Mouse (Mus musculus): ENCODE data around the gene Sh3d19. TPM values are rescaled to one million over a fixed set of nuclear protein-coding genes. Genes with fewer than 3 reads are reported as not detected.
"Not testable (repeated sequence)": the region's sequence is repeated elsewhere in the genome, so short reads cannot be mapped to it uniquely, and the experiment has no call there.

Gene Sh3d19
- total RNA-seq, 2 experiments from 2014 or later: 22.6 to 26.3 TPM

DNA sequence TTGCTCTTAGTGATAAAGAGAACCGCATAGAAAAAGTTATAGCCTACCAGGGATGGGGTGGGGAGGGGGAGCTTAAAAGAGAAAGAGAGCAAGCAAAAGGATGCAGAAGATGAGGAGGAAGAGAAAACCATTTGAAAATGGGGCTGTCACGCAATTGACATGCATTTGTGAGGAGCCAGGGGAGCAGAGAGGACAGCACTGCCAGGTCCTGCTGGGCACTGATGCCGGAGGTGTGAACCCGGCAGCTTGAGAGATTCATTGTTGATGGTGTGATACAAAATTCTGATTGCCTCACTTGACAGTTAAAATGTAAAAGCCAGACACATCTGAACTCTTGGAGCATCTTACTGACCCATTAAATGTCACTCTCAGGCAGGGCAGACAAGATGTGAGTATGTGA lies 3.5 kb downstream of the Sh3d19 start:
- DNase-seq (ENCODE audit: extremely low spot score in 1 of 2, low spot score in 1 of 2): no peak

DNA sequence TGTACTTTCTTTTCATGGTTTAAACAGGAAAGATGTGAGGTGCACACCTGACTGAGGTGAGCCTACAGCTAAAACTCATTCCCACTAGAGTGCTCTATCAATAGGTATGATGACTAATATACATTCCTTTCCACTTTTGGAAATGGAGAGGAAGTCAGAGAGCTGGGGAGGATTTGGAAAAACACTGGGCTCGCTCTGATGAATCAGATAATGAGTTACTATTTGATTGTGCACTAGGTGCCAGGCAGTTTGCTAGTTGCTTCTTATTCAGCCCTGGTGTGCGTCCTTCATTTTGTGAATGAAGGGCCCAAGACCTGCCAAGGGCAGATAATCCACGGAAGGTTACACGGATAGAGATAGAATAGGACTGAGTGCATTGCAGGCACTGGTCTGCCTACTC lies 9.1 kb downstream of the Sh3d19 start:
- no peak for DNase-seq (ENCODE audit: extremely low spot score in 1 of 2, low spot score in 1 of 2)

DNA sequence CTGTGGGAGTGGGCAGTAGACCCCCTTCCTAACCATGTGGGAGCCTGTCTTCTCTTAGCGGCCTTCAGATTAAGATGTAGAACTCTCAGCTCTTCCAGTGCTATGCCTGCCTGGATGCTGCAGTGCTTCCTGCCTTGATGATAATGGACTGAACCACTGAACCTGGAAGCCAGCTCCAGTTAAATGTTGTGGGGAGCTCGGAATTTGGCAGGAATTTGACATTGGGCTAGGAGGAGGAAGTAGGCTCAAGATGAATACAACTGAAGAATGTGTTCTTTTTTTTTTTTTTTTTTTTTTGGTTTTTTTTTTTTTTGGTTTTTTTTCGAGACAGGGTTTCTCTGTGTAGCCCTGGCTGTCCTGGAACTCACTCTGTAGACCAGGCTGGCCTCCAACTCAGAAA lies 10.9 kb downstream of the Sh3d19 start:
- not testable (repeated sequence) for DNase-seq (ENCODE audit: extremely low spot score in 1 of 2, low spot score in 1 of 2)

DNA sequence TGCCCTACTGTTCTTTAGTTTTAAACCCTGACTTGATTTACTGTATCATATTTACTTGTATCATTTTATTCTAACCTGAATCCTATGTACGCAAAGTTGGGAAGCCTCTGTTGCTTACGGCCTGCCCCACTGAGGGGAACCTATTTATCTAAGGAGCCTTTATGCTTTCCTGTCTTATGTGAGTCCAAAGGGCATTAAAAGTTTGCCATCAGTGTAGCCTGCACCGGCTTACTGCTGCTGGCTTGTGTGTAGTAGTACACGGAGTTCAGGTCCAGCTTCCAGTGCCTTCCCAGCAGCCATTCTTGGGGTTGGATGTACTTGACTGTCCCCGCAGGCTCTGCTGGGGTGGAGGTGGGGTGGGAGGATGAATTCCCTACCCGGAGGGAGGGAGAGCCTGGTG lies 13.6 kb downstream of the Sh3d19 start:
- no peak for DNase-seq (ENCODE audit: extremely low spot score in 1 of 2, low spot score in 1 of 2)

DNA sequence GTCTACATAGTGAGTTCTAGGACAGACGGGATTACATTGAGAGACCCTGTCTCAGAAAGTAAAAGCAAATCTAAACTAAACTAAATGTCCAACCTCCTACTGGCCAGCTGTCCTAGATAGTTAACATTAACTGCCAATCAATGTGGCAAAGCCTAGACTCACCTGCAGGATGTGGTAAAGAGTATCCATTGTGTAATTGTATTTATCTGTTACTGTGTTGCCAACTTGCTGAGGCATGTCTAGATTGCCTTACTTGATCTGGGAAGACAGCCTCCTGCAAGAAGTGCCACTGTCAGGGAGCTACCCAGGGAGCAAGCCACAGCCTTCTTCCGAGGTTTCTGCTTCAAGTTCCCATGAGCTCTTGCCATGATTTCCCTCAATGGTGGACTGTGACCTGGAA lies 16.3 kb downstream of the Sh3d19 start:
- no peak for DNase-seq (ENCODE audit: extremely low spot score in 1 of 2, low spot score in 1 of 2)

DNA sequence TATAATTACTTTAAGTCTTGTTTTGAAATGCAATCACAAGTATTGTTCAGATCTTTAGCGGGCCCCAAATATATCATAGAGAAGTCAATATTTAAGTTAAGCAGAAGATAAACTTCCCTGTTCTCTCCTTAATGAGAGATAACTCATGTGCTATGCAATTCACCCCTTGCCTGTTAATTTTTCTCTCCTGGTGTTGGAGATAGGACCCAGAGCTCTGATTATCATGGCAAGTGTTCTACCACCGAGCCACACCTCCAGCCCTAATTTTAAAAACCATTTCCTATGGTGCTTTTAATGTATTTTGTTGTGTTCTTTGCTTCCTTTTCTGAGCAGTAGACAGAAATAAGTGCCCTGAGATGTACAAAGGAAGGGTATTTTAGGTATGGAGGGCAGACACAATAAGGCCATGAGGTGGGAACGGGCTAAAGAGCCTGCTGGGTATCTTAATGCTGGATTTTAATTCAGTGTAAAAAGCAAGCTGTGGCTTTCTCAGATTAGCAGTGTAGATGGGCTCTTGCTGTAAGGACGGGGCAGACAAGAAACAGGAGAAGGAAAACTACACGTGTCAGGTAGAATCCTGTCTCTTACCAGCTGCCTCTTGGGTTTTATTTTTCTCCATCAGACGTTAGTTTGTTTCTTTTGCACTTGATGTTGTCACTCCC lies 20.4 kb downstream of the Sh3d19 start:
- DNase-seq (ENCODE audit: extremely low spot score in 1 of 2, low spot score in 1 of 2): no peak

DNA sequence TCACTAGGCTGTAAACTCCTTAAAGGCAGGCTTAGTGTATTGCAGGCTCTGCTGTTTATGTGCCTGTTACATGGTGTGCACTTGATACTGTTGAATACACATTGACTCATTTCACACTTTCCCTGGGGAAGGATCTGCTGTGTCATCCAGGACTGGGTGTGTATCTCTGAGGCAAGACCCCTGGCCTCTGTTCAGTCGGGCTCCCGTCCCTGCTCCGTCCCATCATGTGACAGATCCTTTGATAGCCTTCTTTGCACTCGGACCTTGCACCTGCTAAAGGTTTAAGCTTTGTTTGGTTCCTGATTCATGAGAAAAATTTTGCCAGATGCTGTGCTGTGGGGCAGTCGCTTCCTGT lies 20.9 kb downstream of the Sh3d19 start:
- no peak for DNase-seq (ENCODE audit: extremely low spot score in 1 of 2, low spot score in 1 of 2)

DNA sequence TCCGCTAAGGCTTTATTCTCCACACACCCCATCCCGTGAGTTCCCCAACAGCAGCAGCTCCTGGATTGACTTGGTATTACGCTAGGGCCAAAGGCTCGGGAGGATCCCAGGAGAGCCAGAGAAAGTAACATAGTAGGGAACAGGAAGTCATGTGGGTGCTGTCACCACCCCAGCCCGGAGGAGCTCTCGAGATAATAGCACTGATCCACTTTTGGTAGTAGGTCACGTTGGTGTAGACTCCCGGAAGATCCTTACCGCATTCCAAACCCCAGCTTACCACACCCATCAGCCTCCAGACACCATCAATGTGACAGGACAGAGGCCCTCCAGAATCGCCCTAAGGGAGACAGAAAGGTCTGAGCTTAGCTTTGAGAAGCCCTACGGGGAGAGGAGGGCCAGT lies 22.8 kb downstream of the Sh3d19 start:
- no peak for DNase-seq (ENCODE audit: extremely low spot score in 1 of 2, low spot score in 1 of 2)

DNA sequence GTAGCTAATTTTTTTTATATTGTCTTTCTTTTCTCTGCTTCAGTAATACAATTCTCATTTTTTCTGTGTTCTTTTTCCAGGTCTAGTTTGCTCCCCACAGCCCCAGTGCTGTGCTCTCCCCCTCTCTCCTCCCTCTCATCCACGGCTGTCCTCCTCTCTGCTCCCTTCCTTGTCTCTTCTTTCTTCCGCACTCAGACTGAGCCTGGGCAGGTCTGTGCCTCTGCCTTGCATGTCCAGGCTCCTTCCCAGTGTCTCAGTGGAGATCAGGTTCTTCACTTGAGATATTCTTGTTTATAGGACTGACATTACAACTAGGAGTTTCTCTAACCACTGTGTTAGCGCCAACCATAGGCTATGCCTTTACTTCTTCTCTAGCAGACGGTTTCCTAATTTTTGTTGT lies 23.7 kb downstream of the Sh3d19 start:
- DNase-seq (ENCODE audit: extremely low spot score in 1 of 2, low spot score in 1 of 2): no peak

DNA sequence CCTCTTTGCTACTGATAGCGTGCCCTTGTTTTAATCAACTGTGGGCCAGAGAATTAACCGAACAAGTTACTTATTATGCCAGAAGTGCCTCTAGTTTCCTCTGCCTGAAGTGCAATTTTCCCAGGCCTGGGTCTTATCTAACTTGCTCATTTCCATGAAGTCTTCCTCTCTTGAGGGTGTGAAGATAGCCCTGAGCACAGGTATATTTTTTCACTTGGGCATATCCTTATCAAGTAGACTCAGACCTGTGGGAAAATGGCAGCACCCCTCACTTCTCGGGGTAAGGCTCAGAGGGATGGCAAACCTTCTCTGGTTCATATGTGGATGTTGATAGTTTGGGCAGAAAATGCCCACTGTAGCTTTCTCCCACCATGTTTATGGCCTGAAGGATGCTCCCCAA lies 30.4 kb downstream of the Sh3d19 start:
- no peak for DNase-seq (ENCODE audit: extremely low spot score in 1 of 2, low spot score in 1 of 2)

DNA sequence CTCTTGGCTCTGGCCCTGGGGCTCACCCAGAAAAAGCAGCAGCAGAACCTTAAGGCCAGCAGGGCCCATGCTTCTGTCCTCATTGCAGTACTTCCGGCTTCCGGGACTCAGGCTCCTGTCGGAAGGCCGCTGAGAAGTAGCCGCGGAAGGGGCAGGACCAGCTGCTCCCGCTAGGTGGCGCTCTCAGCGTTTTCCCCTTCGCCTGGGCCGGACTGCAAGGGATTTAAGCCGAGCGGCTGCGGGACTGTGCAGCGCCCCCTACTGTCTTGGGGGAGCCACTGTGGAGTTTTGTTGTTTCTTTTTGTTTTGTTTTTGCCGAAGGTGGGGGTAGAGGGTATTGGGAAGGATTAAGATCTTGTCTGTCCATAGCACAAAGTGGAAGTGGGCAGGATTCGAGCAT lies 31.5 kb downstream of the Sh3d19 start, which contains the start of gene Prss48:
TSS of gene Prss48 (minus strand) at position 69 of the 400 bp plus-strand sequence.
- DNase-seq (ENCODE audit: extremely low spot score in 1 of 2, low spot score in 1 of 2): no peak

DNA sequence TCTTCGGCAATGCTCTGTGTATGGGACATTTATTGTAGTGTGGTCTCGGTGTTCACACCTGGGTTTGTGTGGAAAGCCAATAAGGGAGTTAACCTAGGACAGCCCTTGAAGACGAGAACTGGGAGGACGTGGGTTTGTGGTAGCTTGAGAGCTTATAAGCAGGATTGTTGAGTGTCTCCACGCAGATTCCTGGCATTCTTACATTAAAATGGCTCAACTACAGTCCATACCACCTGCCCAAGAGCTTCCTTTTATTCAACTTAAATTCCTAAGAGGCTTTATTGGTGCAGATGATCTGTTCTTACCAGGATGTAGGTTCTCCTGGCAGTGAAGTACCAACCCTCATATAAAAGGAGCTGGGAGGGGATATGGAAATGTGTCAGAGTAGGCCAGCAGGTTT lies 32.0 kb downstream of the Sh3d19 start:
- DNase-seq (ENCODE audit: extremely low spot score in 1 of 2, low spot score in 1 of 2): no peak

DNA sequence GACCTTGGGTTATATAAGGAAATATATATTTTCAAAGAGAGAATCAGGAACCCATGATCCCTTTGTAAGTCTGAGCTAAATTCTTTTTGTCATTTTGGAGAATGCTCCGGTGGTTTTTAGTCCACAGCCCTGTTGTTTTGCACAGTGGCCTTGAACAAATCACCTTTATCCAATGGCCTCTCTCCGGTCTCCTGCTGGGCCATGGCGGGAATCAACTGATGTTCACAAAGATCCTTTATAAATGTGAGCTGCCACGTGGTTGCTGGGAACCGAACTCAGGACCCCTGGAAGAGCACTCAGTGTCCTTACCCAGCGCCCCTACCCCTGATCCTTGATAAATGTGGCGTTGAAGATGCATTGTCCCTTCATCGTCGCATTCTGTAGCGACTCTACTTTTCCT lies 33.8 kb downstream of the Sh3d19 start:
- DNase-seq (ENCODE audit: extremely low spot score in 1 of 2, low spot score in 1 of 2): no peak

DNA sequence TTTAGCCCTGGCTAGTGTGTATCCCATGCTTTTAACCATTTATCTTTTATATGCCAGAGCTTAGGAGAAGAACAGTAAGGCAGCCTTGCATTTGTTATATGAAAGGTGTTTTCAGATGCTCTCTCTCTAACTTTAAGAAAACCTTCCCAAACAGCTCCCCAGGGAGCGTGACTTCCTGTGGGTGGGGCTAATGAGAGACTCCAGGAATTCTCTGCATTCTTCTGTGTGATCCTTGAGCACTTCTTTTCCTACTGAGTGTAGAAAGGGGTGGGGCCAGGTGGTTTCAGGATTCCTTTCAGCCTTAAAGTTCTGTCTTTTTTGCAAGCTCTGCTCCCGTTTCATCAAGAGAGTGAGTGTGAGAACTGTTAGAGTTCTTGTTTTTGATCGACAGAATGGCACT lies 39.7 kb downstream of the Sh3d19 start:
- no peak for DNase-seq (ENCODE audit: extremely low spot score in 1 of 2, low spot score in 1 of 2)

DNA sequence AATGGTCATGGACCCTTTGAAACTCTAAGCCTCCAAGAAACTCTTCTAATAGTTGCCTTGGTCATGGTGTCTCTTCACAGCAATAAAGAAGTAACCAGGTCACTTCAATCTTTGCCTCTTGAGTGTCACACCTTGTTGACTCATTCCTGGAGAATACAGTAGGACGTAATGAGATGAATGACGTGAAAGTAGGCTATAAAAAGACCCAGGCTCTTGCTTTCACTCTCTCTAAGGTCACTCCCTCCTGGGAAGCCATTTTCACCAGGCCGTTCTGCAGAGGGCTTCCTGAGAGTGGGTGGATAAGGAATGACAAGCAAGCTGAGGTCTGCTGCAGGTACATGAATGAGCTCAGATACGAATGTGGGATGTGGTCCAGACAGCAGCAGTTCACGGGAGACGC lies 40.5 kb downstream of the Sh3d19 start:
- no peak for DNase-seq (ENCODE audit: extremely low spot score in 1 of 2, low spot score in 1 of 2)

DNA sequence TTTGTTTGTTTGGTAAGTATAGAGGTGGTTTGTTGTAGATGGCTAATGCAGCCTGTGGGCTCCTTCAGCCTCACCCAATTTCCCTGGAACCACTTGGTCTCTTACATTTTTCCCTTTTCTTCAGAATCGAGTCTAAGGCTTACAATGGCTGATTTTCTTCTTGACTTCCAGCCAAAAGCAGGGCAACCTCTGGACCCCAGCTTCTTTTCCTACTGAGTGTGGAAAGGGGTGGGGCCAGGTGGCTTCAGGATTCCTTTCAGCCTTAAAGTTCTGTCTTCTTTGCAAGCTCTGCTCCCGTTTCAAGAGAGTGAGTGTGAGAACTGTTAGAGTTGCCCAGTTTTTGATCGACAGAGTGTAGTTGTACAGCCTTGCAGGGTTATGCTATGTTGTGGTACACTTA lies 40.9 kb downstream of the Sh3d19 start:
- DNase-seq (ENCODE audit: extremely low spot score in 1 of 2, low spot score in 1 of 2): no peak

DNA sequence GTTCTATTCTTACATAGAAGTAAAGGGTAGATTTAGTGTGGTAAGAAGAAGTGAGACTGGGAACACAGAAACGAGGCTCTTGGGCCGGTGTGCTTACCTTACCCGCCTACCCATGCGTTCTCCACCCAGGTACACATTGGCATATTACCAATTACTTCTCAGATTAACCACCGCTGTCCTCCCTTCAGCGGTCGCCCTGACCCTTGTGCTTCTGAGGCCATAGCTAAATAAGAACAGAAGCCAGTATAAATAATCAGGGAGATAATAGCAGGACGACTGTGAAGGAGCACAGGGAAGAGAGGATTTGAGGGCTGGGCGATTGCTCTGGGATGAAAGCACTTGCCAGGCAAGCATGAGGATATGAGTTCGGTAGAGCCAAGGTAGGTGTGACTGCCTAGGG lies 42.9 kb downstream of the Sh3d19 start:
- DNase-seq (ENCODE audit: extremely low spot score in 1 of 2, low spot score in 1 of 2): no peak

DNA sequence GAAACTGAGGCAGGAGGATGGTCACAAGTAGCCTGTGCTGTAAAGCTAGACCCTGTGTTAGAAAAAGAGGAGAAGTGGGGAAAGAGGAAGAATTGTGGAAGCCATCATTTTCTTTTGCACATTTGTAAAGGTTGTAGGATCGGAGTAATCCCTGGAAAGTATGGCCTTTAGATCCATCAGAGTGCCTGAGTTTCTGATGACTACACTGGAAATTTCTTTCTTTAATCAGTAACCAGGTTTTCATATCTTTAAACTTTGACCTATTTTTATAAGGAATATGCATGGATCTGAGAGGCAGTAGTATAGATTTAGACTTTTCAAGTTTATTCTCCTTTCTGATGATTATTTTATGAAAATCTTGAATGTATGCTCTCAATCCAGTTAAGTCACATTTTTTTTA lies 46.1 kb downstream of the Sh3d19 start:
- no peak for DNase-seq (ENCODE audit: extremely low spot score in 1 of 2, low spot score in 1 of 2)

DNA sequence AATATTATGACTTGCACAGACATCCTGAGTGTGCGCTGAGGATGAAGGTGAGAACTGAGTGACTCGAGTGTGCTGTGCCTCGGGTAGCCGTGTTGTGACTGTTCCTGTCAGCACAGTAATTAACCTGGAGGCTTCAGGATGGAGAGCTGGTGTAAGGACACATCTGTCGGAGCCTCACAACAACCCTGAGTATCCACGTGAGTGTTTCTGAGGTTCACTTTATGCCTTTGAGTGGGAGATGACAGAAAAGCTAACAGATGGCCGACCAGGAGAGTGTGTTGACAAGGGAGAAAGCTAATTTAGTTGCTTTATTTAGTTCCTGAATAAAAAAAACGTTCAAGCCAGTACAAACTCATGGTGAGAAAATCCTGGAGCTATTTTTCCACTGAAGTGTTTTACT lies 46.6 kb downstream of the Sh3d19 start:
- DNase-seq (ENCODE audit: extremely low spot score in 1 of 2, low spot score in 1 of 2): no peak

DNA sequence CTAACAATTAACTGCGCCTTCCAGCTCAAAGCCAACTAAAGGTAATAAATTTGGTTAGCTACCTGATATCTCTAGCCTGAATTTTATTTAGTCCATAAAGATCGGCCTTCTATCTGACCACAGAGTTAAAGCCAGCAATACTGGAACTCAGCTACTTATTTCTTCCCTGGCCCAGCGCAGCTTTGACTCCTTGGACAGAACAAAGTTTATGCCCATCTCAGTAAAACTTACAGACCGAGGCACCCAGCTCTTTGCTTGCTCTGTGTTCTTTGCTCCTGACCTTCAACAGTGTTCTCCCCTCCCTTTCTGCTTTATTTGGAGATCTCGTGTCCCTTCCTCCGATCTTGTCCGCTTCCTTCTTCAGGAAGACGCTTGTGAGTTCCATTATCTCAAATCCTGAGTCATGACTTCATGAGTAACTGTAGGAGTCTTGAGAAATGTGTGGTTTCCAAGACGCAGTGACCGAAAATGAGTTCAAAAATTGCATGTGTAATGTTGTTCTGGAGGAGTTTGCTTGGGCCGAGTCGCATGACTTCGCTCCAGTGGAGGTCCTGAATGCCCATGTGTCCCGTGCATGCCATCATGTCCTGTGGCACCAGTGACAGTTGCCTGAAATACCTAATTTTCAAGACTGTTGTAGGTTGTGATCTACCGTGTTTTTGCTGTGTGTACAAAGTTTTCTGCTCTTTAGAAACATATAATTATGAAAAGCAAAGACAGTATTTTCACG lies 50.2 kb downstream of the Sh3d19 start:
- DNase-seq (ENCODE audit: extremely low spot score in 1 of 2, low spot score in 1 of 2): no peak

DNA sequence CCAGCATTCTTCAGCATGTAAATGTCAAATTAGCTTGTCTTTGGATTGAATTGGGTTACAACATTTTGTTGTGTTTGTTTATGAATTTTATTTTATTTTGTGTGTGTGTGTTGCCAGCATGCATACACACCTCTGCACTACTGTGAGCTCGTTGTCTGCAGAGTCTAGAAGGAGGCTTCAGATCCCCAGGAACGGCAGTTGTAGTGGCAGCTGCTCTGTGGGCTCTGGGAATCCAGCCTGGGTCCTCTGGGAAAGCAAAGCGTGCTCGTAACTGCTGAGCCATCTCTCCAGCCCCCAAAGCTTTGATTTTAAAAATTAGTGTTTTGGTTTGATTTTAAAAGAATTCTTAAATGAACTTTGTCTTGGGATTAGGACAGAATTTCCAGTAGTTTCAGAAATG lies 50.7 kb downstream of the Sh3d19 start:
- no peak for DNase-seq (ENCODE audit: extremely low spot score in 1 of 2, low spot score in 1 of 2)

DNA sequence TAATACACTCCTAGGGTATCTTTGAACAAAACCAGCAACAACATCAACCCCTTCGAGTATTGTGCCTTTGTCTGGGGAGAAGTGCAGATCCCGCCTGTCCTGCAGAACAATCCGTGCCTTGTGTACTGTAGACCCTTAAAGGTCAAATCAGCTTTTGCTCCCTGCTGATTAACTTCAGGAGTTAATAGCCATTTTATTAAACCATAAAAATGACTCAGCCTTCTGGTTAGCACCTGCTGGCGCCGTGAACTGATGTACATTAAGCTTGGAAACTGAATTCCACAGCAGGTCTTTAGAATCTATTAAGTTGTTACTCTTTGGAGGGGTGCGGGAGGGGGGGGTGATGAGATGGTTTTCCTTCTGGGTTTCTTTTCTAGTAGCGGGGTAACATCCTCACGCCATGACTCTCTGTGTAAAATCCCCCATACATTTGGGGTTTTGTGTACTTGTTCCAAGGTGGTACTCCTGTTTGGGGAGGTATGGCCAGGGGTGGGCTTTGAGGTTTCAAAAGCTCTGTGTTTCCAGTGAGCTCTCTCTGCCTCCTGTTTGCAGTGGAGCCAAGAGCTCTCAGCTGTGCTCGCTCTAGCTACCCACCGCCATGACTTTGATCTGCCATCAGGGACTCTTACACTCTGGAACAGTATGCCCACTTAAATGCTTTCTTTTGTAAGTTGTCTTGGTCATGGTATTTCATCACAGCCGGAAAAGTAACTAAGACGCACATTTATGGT lies 53.3 kb downstream of the Sh3d19 start:
- no peak for DNase-seq (ENCODE audit: extremely low spot score in 1 of 2, low spot score in 1 of 2)
